Mouse (Mus musculus) ES-E14 (cell line): ENCODE data around the gene Gjb4.

Experiments used
- CHD2 ChIP-seq: IDR thresholded peaks from 2 replicates; pipeline ENCODE4 v1.6.1; 2014; ENCODE audit warnings: mild to moderate bottlenecking, low read depth, low read length, inconsistent platforms
- ZNF384 ChIP-seq: IDR thresholded peaks from 2 replicates; pipeline ENCODE4 v1.6.1; 2012; ENCODE audit warnings: low read depth, low read length, inconsistent platforms

DNA sequence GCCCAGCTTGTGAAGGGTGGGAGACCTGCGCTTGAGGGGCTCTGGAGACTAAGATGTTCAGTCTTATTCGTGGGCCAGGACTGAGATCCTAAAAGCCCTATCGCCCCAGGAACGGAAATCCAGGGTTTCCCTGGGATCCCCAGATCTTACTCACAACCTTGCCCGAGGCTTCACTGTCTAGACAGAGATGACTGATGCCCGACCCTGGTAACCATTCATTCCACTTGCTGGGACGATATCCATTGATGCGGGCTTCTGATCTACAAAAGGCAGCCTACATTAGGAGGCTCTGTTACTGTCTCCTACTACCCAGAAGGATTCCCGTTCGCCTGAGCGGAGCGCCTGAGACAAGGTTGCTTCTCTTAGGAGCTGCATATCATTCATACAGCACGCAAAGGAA is 22.7 kb downstream of the Gjb4 start:
- TF ChIP-seq CHD2: no peak
- no peak for TF ChIP-seq ZNF384
